Mouse (Mus musculus) liver, embryonic 18 days (tissue): ENCODE measurements around the gene Myh3. TPM values are rescaled to one million over a fixed set of nuclear protein-coding genes. Genes with fewer than 3 reads are reported as not detected.

Experiments used
- polyA plus RNA-seq: library from polyadenylated mRNA; depleted of rRNA; stranded (reverse); fragments of >200 nt; gene quantifications from 2 replicates; pipeline ENCODE4 v1.2.3, GENCODE M21; 2012; rRNA removed

The Myh3 gene
- 0.03 and 0.07 TPM in 2 replicates for polyA plus RNA-seq

GRCm38 (mm10) chr11:67078000-67078399 is at the start of gene Myh3:
Myh3 (plus strand) TSS chr11:67078300.

GRCm38 (mm10) chr11:67052321-67052952 is 25.7 kb upstream of the Myh3 start, which contains the start of the genes Adprm and Sco1:
Adprm (minus strand) TSS chr11:67052594.
Sco1 (plus strand) TSS chr11:67052670.

Other genes with a start within 250 kb of the Myh3 start
- not detected in 2 replicates for gene Pirt, start 166.3 kb upstream of the Myh3 start, polyA plus RNA-seq
- not detected in 2 replicates for gene Tmem238l, start 121.7 kb upstream of the Myh3 start, polyA plus RNA-seq
- gene Tmem220, start 53.1 kb upstream of the Myh3 start, polyA plus RNA-seq = 5.6 and 5.7 TPM in 2 replicates
- gene Adprm, start 25.7 kb upstream of the Myh3 start, polyA plus RNA-seq = 9.9 and 11.1 TPM in 2 replicates
- gene Sco1, start 25.6 kb upstream of the Myh3 start, polyA plus RNA-seq = 3.1 and 3.4 TPM in 2 replicates
- not detected in 2 replicates for gene Myh2, start 92.7 kb downstream of the Myh3 start, polyA plus RNA-seq
- under 0.01 and 0.01 TPM in 2 replicates for gene Myh1, start 121.8 kb downstream of the Myh3 start, polyA plus RNA-seq
- not detected in 2 replicates for gene Myh4, start 159.7 kb downstream of the Myh3 start, polyA plus RNA-seq
- gene Myh8, start 198.8 kb downstream of the Myh3 start, polyA plus RNA-seq = 0.06 and 0.43 TPM in 2 replicates
- not detected in 2 replicates for gene Myh13, start 243.4 kb downstream of the Myh3 start, polyA plus RNA-seq